Mouse (Mus musculus): Measurements from ENCODE around the gene Serpina9. TPM values are rescaled to one million over a fixed set of nuclear protein-coding genes. Genes with fewer than 3 reads are reported as not detected.

Serpina9 gene
- polyA plus RNA-seq, 1 experiment from 2014 or later, result 0.82 TPM

DNA sequence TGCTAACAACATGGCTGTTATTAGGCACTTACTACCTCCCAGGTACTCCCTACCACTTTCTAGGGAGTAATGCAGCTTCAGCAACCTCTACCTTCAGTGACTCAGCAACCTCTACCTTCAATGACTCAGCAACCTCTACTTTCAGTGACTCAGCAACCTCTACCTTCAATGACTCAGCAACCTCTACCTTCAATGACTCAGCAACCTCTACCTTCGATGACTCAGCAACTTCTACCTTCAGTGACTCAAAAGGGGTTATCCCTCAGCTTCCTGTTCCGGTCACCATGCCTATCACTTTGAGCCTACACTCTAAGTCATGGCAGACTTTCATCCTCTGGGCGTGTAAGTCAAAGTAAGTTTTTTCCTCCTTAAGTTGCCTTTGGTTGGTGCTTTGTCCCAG lies 13.0 kb downstream of the Serpina9 start:
- Histone ChIP-seq H3K9ac (ENCODE audit: low read depth, low read length) (no peak overlapping the region), H3K27me3 (replicated peaks; ENCODE audit: control insufficient read depth, insufficient read depth, low read length) (no peaks in the 10 kb centered on the region), H3K9me3 (ENCODE audit: control insufficient read depth, low read length) (peaks cover 5% of the 10 kb centered on the region; the same call in 1 of the 2 replicates), H3K4me2 (ENCODE audit: low read depth, low read length) (no peak overlapping the region), H3K36me3 (ENCODE audit: control insufficient read depth, insufficient read depth, low read length) (no peaks in the 10 kb centered on the region), H3K4me3 (ENCODE audit: low read depth, low read length) (no peak overlapping the region), H3K27ac (replicated peaks; ENCODE audit: low read depth, low read length) (no peak overlapping the region), H3K4me1 (ENCODE audit: control insufficient read depth, insufficient read depth, low read length) (no peaks in the 10 kb centered on the region)
- DNase-seq (ENCODE audit: low spot score) (no peak), ATAC-seq (ENCODE audit: low read depth) (no peak)
- WGBS, result 91% methylated on average over 3 of the region's 3 CpGs

DNA sequence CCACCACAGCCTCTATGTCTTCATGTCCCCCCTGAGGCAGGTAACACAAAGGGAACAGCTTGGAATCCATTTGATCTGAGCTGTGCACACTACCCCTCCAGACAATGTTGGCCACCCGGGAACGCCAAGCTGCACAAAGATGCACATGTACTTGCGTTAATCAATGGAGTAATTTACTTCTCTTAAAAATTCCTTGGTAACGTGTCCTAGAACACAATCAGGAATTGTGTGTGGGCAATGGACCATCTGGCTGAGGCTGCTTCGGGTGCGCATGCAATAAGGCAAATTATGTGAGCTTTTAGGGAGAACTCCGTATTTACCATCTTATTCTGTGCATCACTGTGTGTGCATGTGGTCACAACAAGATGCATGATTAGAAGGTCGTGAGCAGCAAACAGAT lies 13.9 kb downstream of the Serpina9 start:
- H3K27ac ChIP-seq (replicated peaks; ENCODE audit: low read depth, low read length), result no peak overlapping the region
- H3K36me3 ChIP-seq (ENCODE audit: control insufficient read depth, insufficient read depth, low read length), result no peaks in the 10 kb centered on the region
- H3K4me2 ChIP-seq (ENCODE audit: low read depth, low read length), result no peak overlapping the region
- H3K27me3 ChIP-seq (replicated peaks; ENCODE audit: control insufficient read depth, insufficient read depth, low read length), result no peaks in the 10 kb centered on the region
- ATAC-seq (ENCODE audit: low read depth) (no peak), DNase-seq (ENCODE audit: low spot score) (no peak)
- H3K4me3 ChIP-seq (ENCODE audit: low read depth, low read length), result no peak overlapping the region
- no peaks in the 10 kb centered on the region for H3K4me1 ChIP-seq (ENCODE audit: control insufficient read depth, insufficient read depth, low read length)
- 85% methylated on average over 8 of the region's 8 CpGs for WGBS
- peaks cover 3% of the 10 kb centered on the region; the same call in 1 of the 2 replicates for H3K9me3 ChIP-seq (ENCODE audit: control insufficient read depth, low read length)
- no peak overlapping the region for H3K9ac ChIP-seq (ENCODE audit: low read depth, low read length)

DNA sequence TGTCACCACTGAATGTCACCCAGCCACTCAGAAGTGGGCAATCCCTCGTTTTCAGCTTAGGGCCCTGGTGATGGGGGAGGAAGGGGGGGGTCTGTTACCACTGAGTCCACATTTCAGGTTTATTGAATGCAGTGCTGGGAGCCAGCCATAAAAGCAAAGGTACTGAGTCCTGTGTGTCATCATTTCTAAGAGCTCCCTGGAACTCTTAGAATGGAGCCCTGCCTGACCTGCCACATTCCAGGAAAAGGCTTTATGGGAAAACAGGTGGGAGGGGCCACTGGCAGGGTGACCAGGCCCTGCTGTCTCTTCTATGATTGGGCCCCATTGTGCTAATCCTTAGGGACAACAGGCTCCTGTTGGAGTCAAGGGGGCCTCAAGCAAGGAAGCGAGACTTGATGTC lies 17.0 kb downstream of the Serpina9 start:
- H3K27me3 ChIP-seq (replicated peaks; ENCODE audit: control insufficient read depth, insufficient read depth, low read length), result no peaks in the 10 kb centered on the region
- no peaks in the 10 kb centered on the region for H3K4me1 ChIP-seq (ENCODE audit: control insufficient read depth, insufficient read depth, low read length)
- 44% methylated on average over 2 of the region's 2 CpGs for WGBS
- no peak overlapping the region for H3K9ac ChIP-seq (ENCODE audit: low read depth, low read length)
- no peak for ATAC-seq (ENCODE audit: low read depth)
- no peak overlapping the region for H3K4me3 ChIP-seq (ENCODE audit: low read depth, low read length)
- H3K9me3 ChIP-seq (ENCODE audit: control insufficient read depth, low read length), result no peaks in the 10 kb centered on the region
- H3K36me3 ChIP-seq (ENCODE audit: control insufficient read depth, insufficient read depth, low read length), result no peaks in the 10 kb centered on the region
- no peak overlapping the region for H3K27ac ChIP-seq (replicated peaks; ENCODE audit: low read depth, low read length)
- no peak overlapping the region for H3K4me2 ChIP-seq (ENCODE audit: low read depth, low read length)
- no peak for DNase-seq (ENCODE audit: low spot score)

DNA sequence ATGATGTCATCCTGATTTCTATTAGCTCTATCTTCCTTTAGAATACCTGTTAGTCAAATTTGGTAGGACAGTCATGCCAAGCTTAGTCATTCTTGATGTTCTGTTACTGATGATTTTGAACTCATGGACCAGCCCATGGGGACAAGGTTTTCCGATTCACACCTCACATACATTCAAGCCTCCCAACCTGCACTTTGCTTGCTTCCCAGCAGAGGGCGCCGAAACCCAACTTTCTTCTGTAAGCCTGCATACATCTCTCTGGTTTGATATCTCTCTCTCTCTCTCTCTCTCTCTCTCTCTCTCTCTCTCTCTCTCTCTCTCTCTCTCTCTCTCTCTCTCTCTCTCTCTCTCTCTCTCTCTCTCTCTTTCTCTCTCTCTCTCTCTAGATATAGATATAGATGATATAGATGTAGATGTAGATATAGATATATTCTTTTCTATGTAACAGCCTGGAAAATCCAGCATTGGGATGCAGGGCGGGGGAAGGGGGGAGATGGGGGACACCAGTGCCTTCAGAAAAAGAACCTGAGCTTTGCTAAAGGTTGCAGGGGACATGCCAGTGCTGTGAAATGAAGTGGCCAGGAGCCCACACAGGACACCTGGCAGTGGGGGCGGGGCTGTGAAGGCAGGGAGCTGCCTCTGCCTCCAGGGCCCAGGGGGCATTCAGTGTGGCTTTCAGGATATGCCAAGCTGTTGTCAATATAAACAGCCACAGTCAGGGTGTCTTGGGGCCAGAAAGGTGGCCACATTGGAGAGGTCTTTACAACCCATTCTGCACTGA lies 18.1 kb downstream of the Serpina9 start:
- no peak overlapping the region for H3K27ac ChIP-seq (replicated peaks; ENCODE audit: low read depth, low read length)

DNA sequence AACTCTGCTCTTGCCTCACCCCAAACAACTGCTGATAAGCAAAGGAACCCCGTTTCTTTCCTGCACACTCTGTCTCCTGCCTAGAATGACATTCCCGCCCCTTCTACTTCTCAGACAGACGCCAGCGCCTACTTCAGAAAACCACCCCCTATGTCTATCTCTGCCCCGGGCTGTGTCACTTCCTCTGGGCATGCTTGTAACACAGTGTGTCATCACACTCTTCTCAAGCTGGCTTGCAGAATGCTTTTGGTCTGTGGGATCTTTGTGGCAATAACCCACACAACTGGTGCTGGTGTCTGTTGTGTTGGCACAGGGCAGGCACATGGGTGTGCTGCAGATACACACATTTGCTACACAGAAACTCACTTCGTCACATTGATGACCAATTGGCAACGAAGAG lies 20.6 kb downstream of the Serpina9 start:
- Histone ChIP-seq H3K27ac (replicated peaks; ENCODE audit: low read depth, low read length) (no peak overlapping the region), H3K4me1 (ENCODE audit: control insufficient read depth, insufficient read depth, low read length) (no peaks in the 10 kb centered on the region), H3K4me3 (ENCODE audit: low read depth, low read length) (no peak overlapping the region), H3K4me2 (ENCODE audit: low read depth, low read length) (no peak overlapping the region), H3K9ac (ENCODE audit: low read depth, low read length) (no peak overlapping the region), H3K36me3 (ENCODE audit: control insufficient read depth, insufficient read depth, low read length) (no peaks in the 10 kb centered on the region), H3K9me3 (ENCODE audit: control insufficient read depth, low read length) (no peaks in the 10 kb centered on the region), H3K27me3 (replicated peaks; ENCODE audit: control insufficient read depth, insufficient read depth, low read length) (no peaks in the 10 kb centered on the region)
- DNase-seq (ENCODE audit: low spot score), result no peak
- WGBS, result 55% methylated on average over 7 of the region's 7 CpGs
- no peak for ATAC-seq (ENCODE audit: low read depth)

More for the DNA sequence above, 18.1 kb downstream of the Serpina9 start:
- Histone ChIP-seq H3K4me2 (ENCODE audit: low read depth, low read length) (no peak overlapping the region), H3K36me3 (ENCODE audit: control insufficient read depth, insufficient read depth, low read length) (no peaks in the 10 kb centered on the region), H3K4me1 (ENCODE audit: control insufficient read depth, insufficient read depth, low read length) (no peaks in the 10 kb centered on the region), H3K27me3 (replicated peaks; ENCODE audit: control insufficient read depth, insufficient read depth, low read length) (no peaks in the 10 kb centered on the region), H3K9ac (ENCODE audit: low read depth, low read length) (no peak overlapping the region), H3K9me3 (ENCODE audit: control insufficient read depth, low read length) (no peaks in the 10 kb centered on the region), H3K4me3 (ENCODE audit: low read depth, low read length) (no peak overlapping the region)
- WGBS, result 41% methylated on average over 5 of the region's 5 CpGs
- ATAC-seq (ENCODE audit: low read depth), result no peak
- peak; percentile 54 for DNase-seq (ENCODE audit: low spot score)

DNA sequence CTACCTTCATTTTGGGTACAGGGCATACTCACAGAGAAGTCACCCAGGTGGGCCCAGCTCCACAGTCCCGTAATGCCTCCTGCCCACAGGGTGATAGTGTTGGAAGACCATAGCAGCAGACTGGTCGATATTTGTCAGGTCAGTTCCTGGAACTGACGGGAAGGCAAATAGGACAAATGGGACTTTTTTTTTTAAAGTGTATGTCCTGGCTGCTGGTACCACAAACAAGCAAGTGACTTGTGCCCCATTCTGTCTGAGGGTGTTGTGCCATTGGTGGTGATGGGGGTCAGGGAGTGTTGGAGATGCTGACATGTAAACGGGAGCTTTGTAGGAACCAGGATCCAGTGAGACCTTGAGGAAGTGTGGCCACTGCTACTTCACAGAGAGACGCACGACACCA lies 23.7 kb downstream of the Serpina9 start, which contains the start of gene Serpina11:
TSS of gene Serpina11 (minus strand) at position 101 of the 400 bp plus-strand sequence.
- Histone ChIP-seq H3K9me3 (ENCODE audit: control insufficient read depth, low read length) (no peaks in the 10 kb centered on the region), H3K27ac (replicated peaks; ENCODE audit: low read depth, low read length) (no peak within 1 kb of the TSS), H3K36me3 (ENCODE audit: control insufficient read depth, insufficient read depth, low read length) (no peaks in the 10 kb centered on the region), H3K4me1 (ENCODE audit: control insufficient read depth, insufficient read depth, low read length) (no peaks in the 10 kb centered on the region), H3K27me3 (replicated peaks; ENCODE audit: control insufficient read depth, insufficient read depth, low read length) (no peaks in the 10 kb centered on the region), H3K9ac (ENCODE audit: low read depth, low read length) (no peak within 1 kb of the TSS), H3K4me2 (ENCODE audit: low read depth, low read length) (no peak within 1 kb of the TSS), H3K4me3 (ENCODE audit: low read depth, low read length) (no peak within 1 kb of the TSS)
- 93% methylated on average over 6 of the region's 6 CpGs for WGBS
- DNase-seq (ENCODE audit: low spot score), result no peak
- no peak for ATAC-seq (ENCODE audit: low read depth)

DNA sequence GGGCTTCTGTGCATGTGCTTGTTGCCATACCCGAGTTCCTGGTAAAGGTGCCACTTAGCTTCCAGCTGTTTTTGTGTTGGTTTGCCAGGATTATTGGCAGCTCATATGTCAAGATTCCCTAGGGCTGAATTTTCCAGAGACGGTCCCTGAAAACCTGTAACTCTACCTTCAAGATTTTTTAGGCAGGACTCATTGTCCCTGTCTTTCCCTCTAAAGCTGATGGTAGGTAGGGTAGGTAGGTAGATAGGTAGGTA lies 24.1 kb downstream of the Serpina9 start:
- WGBS, result 44% methylated on average over 2 of the region's 2 CpGs
- no peak overlapping the region for H3K4me2 ChIP-seq (ENCODE audit: low read depth, low read length)

DNA sequence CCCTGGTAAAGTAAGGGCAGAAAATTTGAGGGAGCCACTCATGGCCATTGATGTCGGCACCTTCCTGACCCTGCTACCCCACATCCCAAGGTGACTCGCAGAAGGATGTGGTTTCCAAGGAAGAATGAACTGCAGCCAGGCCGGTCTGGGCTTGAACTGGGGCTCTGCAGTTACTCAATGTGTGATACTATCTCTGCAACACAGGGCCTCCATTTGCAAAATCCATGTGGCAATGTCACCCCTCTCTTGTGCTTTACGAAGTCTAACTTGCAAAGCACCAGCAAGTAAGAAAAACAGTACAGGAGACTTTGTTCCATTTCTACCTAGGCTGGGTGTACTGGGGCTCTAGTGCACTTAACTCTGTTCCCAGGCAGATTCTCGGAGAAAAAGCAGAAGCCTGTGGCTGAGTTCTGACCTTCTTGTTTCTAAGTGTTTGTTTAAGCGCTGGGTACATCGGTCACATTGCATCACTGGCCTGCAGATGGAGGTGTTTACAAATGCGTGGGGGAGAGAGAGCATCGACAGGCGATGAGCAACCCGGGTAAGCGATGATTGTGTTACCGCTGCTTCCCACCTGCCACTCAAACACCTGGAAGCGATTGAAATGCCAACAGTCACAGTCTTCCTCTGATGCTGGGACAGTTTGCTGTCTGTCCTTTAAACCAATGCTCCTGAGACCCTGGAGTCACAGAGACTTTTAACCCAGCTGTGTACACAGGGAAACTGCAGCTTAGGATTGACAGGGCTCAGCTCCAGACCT lies 24.6 kb downstream of the Serpina9 start:
- Histone ChIP-seq H3K9ac (ENCODE audit: low read depth, low read length) (no peak overlapping the region), H3K4me2 (ENCODE audit: low read depth, low read length) (no peak overlapping the region), H3K4me3 (ENCODE audit: low read depth, low read length) (no peak overlapping the region), H3K27me3 (replicated peaks; ENCODE audit: control insufficient read depth, insufficient read depth, low read length) (no peaks in the 10 kb centered on the region), H3K9me3 (ENCODE audit: control insufficient read depth, low read length) (no peaks in the 10 kb centered on the region), H3K36me3 (ENCODE audit: control insufficient read depth, insufficient read depth, low read length) (no peaks in the 10 kb centered on the region), H3K4me1 (ENCODE audit: control insufficient read depth, insufficient read depth, low read length) (no peaks in the 10 kb centered on the region), H3K27ac (replicated peaks; ENCODE audit: low read depth, low read length) (no peak overlapping the region)
- DNase-seq (ENCODE audit: low spot score), result no peak
- WGBS, result 44% methylated on average over 14 of the region's 14 CpGs
- no peak for ATAC-seq (ENCODE audit: low read depth)

More for the DNA sequence above, 24.1 kb downstream of the Serpina9 start:
- Histone ChIP-seq H3K27me3 (replicated peaks; ENCODE audit: control insufficient read depth, insufficient read depth, low read length) (no peaks in the 10 kb centered on the region), H3K4me1 (ENCODE audit: control insufficient read depth, insufficient read depth, low read length) (no peaks in the 10 kb centered on the region), H3K36me3 (ENCODE audit: control insufficient read depth, insufficient read depth, low read length) (no peaks in the 10 kb centered on the region), H3K9ac (ENCODE audit: low read depth, low read length) (no peak overlapping the region), H3K4me3 (ENCODE audit: low read depth, low read length) (no peak overlapping the region), H3K9me3 (ENCODE audit: control insufficient read depth, low read length) (no peaks in the 10 kb centered on the region), H3K27ac (replicated peaks; ENCODE audit: low read depth, low read length) (no peak overlapping the region)
- DNase-seq (ENCODE audit: low spot score) (no peak), ATAC-seq (ENCODE audit: low read depth) (no peak)

DNA sequence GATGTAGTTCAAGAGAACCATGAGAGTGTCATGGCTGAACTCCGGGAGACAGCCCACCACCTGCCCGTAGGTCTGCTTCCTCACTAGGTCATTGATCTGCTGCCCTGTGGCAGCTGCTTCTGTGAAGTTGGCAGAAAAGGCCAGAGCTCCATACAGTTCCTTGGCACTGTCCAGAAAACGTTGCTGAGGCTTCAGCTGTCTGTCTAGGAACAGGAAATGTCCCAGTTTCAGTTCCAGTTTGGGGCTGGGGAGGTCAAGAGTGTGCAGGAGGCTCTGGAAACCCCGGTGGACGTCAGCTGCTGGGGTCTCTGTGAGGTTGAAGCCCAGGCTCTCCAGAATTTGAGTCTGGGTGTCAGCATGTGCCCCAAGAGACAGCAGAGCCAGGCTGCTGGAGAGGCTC lies 27.7 kb downstream of the Serpina9 start:
- 69% methylated on average over 5 of the region's 5 CpGs for WGBS
- Histone ChIP-seq H3K4me3 (ENCODE audit: low read depth, low read length) (no peak overlapping the region), H3K4me1 (ENCODE audit: control insufficient read depth, insufficient read depth, low read length) (no peaks in the 10 kb centered on the region), H3K9me3 (ENCODE audit: control insufficient read depth, low read length) (no peaks in the 10 kb centered on the region), H3K9ac (ENCODE audit: low read depth, low read length) (no peak overlapping the region), H3K4me2 (ENCODE audit: low read depth, low read length) (no peak overlapping the region), H3K27ac (replicated peaks; ENCODE audit: low read depth, low read length) (no peak overlapping the region), H3K36me3 (ENCODE audit: control insufficient read depth, insufficient read depth, low read length) (no peaks in the 10 kb centered on the region), H3K27me3 (replicated peaks; ENCODE audit: control insufficient read depth, insufficient read depth, low read length) (no peaks in the 10 kb centered on the region)
- DNase-seq (ENCODE audit: low spot score), result no peak
- no peak for ATAC-seq (ENCODE audit: low read depth)
